Mouse (Mus musculus) thymus, postnatal 36 days (tissue): Measurements from ENCODE around the gene Gm49333.

Experiments
- DNase-seq, 2 experiments: peaks; one replicate each; pipeline ENCODE4 v3.0.0; 2022; ENCODE audit warnings: mixed read lengths in 2 of 2

The Gm49333 gene

DNA sequence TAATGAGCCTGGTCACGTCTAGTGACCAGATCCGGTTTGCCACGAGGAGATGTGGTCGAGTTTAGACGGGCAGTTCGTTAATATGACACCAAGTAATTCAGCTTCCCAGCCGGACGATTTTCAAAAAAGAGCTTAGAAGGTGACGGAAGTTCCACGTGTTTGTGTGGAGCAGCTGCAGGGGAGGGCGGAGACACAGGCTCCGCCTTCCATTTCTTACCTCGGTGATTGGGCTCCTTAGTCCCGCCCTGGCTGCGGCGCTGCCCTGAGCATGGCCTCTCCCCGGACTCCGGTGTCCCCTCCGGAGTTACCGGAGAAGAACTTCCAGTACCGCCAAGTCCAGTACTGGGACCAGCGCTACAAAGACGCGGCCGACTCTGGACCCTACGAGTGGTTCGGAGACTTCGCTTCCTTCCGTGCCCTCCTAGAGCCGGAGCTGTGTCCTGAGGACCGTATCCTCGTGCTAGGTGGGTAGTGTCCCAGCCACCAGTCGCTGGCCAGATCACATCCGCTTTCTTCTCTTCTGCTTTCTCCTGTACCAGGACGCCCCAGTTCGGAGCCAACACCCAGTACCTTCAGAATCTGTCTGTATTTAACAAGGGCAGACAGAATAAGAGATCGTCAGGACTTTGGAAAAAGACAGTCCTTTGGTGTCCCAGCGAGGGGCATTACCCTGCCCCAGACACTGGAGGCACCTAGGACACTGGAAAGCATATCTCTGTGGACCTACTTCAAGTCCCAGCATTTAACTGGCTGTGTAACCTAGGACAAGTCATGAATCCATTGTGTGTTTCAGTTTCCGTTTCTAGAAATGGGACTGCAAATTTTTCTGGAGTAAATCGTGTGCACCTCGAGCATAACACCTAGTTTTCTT is at the start of gene Gm49333, which contains the start of the genes Eef1akmt4 and Alg3:
TSS of gene Gm49333 (plus strand) at position 254 of the 871 bp plus-strand sequence.
TSS of gene Eef1akmt4 (plus strand) at position 237 of the 871 bp plus-strand sequence.
TSS of gene Alg3 (minus strand) at position 379 of the 871 bp plus-strand sequence.
- DNase-seq, result peak; percentile 79 to 88

DNA sequence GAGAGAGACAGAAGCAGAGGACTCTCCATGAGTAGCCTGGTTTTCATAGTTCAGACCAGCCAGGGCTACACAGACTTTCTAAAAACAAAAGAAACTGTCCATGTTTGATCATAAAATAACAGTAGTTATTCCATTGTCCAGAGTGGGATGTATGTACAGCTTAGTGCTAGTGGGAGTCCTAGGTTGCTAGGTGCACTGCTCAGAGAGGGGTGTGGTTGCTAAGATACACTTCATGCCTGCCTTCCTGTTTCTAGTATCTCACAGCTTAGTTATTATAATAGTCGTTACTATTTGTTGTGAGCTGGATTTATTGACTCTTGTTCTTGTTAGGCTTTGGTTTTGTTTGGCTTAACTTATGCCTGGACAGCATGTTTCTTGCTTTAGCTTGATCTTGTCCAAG is 46.3 kb upstream of the Gm49333 start:
- no peak for DNase-seq

DNA sequence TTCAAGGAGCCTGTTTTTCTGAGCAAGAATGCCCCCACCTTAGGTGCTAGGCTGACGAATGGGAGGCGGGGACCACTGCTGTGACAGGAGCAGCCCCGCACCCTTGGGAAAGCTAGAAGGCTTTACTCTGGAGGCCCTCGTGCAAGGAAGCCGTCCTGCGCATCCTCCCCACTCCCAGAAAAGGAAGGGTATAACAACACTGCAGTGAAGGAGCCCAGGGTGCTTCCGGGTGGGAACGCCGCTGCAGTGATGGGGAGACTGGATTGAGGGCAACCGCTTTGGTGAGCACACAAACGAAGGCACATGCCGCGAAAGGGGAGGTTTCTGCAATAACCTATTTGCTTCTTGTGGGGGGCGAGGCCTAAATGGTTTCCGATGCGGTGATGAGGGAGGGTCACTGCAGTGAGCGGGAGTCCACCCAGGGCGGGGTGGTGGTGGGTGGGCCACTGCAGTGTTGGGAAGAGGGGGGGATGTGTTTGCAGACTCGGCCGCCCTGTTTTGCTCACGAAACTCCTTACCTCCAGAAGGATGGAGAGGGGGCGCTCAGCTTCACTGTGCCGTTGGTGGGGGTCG is 22.0 kb upstream of the Gm49333 start, which contains the start of gene Vwa5b2:
TSS of gene Vwa5b2 (plus strand) at position 106 of the 573 bp plus-strand sequence.
- DNase-seq, result no peak

DNA sequence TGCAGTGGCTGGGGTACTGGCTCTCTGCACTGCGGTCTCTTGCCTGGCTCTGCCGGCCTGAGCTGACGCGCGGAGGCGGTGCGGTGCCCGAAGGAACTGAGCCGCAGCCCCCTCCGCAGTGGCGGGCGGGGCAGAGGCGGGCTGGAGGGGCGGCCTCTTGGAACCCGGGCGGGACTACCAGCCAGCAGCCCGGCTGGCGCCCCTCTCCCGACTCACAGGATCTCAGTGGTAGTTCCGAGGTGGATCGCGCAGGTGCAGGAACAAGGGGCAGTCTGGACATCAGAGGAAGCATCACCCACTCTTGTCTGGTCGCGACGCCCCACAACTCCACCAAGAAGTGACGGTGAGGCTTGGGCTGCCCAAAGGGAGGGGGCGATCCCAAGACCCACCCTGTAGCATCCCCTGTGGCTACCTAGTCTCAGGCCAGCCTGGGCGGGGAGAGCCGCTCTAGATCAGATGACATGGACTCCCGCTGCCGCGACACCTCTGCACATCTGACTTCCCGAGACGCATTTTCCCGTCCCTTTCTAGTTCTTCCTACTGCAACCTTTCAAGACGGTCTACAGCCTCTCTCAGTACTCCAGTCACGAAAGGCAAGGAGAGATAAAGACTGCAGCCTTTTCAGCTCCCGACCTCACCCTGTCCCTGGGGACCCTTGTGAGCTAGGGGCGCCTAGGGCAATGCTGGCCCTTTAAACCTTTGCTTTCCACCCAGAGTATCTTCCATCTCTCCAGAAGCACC is 21.3 kb upstream of the Gm49333 start:
- peak in 1 of 2 experiments; percentile 11 for DNase-seq

DNA sequence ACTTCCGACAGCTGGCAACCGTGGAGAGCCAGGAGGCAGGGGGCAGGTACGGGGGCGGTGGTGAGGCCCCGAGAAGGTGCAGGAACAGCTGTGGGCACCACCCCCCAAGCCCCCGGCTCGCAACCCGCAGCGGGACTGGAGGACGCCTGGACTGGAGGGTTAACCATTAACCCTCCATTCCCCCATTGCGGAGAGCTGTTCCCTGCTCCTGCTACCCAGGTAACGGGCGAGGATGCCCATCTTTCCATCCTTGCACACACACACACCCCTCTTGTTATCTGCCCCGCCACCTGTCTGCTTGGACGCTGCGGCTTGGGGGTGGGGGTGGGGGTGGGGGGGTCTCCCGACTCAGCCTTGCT is 20.8 kb upstream of the Gm49333 start:
- DNase-seq, result no peak

DNA sequence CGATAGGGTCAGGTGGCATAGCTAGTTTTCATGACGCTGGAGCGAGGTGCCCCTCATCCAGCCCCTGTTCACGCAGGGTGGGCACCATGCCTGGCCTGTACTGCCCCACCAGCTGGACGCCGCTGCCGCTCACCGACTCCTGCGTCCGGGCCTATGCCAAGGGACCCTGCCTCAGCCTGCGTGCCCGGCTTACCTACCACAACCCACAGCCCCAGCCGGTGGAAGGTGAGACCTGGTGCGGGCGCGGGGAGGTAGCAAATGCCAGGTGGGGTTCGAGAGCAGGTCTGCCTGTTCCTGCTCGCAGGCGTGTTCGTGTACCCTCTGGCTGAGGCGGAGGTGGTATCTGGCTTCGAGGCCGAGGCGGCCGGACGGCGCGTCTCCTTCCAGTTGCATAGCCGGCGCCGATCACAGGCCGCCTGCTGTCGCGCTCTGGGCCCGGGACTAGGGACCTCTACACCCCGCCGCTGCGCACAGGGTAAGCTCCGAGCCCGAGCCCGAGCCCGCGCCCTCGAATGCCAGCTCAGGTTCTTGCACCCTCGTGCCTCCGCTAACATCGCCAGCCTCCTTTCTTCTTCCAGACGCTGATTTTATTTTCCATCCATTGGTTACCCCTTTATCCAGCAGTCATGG is 20.2 kb upstream of the Gm49333 start:
- DNase-seq, result peak in 1 of 2 experiments; percentile 5

DNA sequence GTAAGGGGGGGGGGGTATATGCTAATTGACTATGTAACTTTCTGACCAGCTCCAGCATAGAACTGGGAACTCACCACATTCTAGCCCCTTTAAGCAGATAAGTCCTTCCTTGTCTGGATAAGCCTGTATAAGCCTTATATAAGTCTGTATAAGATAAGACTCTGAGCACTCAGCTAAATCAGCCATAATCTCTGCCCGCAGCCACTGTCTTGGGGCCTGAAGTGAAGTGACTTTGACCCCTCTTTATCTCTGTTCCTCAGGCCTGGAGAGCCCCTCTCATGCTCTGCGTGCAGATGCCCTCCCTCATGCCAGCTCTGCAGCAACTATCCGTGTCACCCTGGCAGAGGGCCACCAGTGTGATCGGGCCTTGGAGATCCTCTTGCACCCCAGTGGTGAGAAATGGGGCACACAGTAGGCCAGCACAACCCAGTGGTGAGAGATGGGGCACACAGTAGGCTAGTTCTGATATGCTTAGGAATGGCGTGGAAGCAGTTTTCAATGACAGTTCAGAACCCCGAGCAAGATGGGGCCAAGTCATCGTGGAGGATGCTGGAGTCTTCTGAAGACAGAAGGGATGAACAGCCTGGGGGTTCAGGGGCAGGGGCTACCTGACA is 16.2 kb upstream of the Gm49333 start:
- DNase-seq, result no peak

DNA sequence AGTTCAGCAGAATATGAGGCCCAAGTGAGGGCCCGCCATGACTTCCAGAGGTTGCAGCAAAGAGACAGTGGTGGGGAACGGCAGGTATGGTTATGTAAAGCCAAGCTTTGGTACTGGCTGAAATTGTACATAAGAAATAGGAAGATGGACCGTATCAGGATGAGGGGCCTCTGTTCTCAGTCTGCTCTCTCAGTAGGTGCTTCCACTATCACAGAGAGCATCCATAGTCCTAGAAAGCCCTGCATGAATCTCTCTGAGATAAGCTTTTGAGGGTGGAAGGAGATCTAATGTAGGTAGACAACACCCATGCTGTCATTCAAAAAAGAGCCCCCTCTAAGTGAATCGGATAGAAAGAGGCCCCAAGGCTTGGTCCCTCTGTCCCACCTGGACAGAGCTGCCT is 15.7 kb upstream of the Gm49333 start:
- no peak for DNase-seq

DNA sequence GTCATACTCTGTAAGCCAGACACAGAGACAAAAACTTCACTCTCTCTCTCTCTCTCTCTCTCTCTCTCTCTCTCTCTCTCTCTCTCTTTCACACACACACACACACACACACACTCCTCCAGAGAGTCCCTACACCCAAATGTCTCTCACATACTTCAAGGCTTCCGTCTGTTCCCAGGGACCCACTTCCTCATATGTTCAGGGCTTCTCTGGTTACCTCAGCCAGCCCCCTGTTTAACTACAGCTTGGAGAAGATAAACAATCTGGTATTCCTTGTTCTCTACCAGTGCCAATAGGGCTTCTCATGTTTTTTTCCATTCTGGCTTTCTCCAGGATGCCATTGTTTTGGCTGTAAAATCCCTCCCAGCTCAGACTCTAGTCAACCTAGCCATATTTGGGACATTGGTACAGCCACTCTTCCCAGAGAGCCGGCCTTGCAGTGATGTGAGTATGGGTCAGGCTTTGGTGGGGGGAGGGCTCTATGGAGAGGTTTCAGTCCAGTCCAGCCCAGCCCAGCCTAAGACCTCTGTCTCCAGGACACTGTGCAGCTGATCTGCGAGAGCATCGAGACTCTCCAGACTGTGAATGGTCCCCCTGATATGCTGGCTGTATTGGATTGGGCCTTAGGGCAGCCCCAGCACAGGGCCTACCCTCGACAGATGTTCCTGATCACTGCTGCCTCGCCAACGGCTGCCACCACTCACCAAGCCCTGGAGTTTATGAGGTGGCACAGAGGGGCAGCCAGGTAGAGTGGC is 14.5 kb upstream of the Gm49333 start:
- no peak for DNase-seq

DNA sequence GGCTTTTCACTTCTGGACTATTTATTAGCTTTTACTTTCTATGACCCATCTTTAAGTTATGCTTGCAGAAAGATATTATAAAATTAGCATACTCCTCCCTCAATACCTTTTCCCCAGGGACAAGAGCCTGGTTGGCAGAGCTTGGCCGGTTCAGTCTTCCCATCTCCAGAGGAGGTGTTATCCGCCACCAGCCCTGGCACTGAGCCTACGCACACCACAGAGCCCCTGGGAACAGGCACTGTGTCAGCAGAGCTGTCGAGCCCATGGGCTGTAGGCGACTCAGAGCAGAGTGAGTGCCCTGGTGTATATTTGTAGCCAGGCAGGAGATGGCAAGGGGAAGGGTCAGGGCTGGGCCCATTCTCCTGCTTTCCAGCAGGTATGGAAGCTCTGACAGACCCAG is 10.9 kb upstream of the Gm49333 start:
- DNase-seq, result no peak

DNA sequence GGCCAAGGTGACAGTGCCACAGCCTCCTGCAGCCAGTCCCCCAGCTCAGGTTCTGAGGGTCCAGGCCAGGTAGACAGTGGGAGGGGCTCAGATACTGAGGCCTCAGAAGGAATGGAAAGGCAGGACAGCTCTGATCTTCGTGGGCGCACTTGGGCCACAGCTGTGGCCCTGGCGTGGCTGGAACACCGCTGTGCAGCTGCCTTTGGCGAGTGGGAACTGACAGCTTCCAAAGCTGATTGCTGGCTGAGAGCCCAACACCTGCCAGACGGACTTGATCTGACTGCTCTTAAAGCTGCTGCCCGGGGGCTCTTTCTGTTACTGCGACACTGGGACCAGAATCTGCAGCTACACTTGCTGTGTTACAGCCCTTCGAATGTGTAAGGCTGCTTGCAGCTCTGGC is 6.7 kb upstream of the Gm49333 start:
- DNase-seq, result no peak

DNA sequence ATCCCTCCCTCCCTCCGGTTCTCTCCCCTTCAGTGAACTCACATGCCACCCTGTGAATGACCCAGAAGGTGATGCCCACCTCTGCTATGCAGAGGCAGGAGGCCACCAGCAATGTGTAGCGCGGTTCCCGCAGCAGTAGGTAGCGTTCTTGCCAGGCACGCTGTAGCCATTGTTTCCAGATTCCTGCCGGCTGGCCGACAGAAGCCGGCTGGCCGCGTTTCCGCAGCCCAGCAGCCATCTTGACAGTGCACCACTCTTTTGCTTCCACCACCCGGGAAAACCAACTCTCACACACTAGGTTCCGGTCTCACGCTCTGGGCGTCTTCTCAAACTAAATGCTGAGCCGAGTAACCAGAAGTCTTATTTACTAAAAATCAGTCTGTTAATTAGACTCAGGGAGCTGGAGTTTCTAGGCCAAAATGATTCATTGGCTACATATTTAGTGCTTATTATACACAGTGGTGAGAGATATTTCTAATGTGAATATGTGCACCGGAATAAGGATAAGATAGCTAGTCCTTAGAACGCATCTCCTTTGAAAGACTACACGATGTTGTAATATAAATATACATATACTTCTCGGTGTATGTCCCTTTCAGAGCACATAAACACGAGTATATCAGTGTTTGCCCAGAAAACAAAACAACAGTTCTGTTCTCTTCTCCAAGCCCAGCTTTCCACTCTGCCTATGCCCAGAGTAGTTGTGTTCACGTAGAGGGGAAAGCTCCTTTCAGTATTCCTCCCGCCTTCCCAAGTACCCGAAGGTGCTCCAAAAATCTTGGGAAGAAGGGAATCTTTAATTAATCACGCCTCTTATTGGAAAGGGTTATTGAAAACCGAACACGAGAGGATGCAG is 681 bp upstream of the Gm49333 start:
- DNase-seq, result peak; percentile 72 to 76

DNA sequence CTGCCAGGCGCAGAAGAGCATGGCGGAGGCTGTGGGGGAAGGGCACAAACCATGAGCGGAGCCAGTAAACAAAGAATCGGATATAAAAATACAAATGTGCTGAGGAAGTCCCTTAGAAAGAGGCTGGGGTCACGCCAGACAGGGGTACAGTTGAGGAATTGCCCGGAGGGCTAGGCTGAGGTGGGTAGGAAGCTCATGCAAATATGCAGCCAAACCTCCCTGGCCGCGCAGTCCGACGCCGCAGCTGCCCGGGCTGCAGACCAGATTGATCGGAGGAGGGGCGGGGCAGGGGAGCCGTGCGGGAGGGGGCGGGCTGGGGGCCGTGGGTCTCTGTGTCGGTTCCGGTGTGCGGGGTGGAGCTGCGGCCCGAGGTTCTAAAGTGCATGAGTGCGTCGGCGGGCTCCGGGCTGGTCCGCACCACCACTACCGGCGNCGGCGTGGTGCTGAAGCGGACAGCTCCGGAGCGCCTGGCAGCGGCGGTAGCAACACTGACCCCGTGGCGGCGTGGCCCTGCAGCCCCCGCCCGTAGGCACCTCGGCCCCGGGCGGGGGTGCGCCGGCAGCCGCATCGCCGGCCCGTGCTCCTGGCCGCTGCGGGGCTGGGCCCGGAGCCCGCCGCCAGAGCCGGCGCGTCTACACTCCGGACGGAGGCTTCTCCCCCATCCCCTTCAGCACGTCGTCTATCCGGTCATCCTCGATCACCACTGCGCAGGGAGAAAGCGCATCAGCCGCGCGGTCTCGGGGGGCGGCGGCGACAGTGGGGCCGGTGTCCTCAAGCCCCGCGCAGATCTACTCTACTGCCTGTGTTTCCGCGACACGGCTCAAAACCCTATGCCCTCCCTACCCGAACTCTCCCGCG is 8.4 kb downstream of the Gm49333 start:
- DNase-seq, result no peak

DNA sequence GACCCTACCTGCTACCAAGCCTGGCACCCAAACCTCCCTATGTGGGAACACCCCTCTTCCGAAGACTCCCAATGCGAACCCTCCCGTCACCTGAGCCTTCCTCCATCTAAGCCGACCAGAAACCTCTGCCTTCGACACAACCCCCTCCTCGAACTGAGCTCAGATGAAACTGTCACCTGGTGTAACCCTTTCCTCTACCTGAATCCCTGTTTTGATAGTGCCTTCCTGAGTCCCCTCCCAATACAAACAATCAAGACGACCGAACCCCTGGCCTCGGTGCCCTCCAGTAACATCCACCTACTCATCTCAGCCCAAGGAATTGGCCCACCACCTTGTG is 9.0 kb downstream of the Gm49333 start:
- no peak for DNase-seq

DNA sequence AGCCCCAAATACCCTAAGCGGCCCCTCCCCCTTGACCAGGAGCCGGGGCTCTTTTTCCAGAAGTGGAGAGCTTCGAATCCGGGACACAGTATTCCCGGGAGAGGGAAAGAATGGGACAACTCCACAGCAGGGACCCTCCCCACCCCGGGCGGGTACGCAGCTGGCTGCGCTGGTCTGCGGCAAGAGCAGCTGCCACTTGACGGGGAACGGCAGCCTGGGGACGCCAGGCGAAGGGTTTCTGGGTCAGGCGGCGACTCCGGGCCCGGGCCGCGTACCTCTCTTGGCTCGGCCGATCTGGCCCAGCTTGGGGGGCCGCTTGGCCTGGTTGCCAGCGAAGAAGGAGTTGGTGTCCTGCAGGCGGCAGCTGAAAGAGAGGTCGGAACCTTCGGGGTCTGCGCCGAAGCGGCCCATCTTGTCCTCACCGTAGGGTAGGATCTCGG is 9.4 kb downstream of the Gm49333 start:
- peak; percentile 17 to 26 for DNase-seq

DNA sequence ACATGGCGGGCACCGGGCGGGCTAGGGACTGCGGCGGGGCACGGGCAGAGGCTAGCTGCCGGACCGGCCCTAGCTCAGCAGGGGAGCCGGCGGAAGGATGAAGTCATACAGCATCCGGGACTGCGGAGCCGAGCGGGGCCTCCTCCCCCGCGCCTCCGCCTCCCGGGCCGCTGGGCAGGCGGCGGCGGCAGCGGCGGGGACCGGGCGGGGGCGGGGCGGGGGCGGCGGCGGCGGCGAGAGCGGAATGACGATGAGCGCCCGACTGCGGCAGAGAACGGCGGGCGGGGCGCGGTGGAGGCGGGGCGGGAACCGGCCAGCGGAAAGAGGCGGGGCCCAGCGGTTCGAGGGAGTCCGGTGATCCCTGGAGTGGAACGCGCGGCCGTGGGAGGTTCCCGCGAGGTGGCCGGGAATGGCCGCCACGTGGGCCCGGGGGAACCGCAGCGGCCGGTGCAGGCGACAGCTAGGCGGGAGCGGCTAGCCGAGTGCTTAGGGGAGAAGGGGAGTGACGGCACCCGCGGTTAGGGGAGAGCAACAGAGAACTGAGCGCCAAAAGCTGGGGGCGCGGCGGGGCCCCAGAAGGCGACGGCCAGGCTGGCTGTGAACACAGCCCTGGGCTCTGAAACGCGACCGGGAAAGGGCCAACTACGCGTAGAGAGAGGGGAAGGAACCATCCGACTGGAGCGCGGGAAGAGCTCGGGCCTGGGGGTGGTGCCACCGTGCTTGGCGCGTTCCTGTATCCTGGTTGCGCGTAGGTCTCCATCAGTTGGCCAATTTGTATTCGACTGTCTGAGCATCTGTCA is 10.0 kb downstream of the Gm49333 start, which contains the start of gene Camk2n2:
TSS of gene Camk2n2 (minus strand) at position 97 of the 800 bp plus-strand sequence.
- DNase-seq, result peak; percentile 47 to 57

DNA sequence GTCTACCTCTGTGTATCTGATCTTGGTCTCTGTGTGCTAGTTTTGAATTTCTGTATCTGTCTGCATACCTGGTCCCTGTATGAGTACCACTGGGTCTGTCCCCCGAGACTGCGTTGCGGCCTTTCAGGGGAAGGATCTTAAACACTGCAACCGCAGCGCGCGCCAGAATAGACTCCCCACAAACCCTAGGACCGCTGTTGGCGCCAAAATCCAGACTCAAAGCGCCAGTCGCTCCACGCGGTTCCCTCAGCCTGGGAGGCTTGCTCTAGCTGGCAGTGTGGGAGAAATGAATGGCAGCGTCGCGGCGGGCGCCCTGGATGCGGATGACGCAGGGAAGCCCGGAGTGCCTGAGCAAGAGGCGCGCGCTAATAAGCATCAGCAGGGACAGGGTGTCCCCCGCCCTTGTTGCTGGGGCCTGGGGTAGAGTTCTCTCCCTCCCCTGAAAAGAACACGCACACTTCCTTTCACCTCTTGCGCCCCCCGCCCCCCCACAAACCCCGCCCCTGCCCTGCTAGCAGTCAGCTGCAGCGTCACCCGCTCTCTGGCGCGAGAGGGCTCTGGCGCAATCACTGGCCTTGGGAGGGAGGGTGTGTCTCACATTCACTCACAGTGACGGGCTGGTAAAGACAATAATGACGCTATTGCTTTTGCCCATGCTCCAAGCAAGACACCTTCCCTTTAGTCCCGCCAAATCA is 10.7 kb downstream of the Gm49333 start:
- DNase-seq, result peak; percentile 18 to 38

DNA sequence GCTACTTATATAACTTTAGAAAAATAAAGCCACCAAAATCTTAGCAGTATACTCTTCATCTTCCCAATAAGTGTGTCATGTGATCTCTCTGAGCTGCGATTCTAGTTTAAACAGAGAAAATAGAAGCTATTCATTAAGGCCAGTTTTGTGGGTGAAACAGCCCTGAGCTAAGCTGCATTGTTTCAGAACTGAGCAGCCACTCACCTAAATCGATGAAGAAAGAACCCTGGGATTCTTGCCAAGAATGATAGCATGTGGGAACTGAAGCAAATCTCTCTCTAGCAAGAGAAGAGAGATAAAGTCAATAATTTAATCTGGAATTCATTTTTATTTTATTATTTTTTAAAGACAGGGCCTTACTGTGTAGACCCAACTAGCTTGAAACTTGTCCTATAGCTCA is 11.8 kb downstream of the Gm49333 start:
- DNase-seq, result no peak
